Mouse (Mus musculus) lung, adult 2 months (tissue): Measurements from ENCODE around the gene Slc37a3.

Source experiments
- CTCF ChIP-seq: fragments of 200-500 bp; IDR thresholded peaks from 2 replicates; pipeline ENCODE4 v1.5.1; 2011; ENCODE audit warnings: mild to moderate bottlenecking, low read length, control low read depth; ENCODE audit not compliant: insufficient read depth
- POLR2A ChIP-seq: fragments of 200-500 bp; IDR thresholded peaks from 2 replicates; pipeline ENCODE4 v1.6.1; 2011; ENCODE audit warnings: low read depth, mild to moderate bottlenecking, control low read depth, low read length, borderline replicate concordance; ENCODE audit errors: extremely low read depth

DNA sequence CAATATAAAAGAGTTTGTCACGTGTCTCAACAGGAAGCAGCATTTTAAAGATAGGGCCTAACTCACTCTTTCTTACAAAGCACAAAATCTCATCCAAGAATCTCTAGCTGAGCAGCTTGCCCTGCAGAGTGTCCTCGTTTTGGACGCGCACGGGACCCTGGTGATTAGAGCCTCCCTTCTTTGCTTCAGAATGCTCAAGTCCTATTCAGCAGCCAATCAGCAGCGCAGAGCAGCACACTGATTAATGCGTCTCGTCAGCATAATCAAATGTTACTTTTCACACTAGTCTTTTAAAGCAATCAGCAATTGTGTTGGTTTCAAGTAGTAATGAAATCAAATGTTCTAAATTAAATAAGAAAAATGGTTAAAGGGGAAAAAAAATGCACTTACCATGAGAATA lies 39.1 kb downstream of the Slc37a3 start:
- TF ChIP-seq CTCF (no peak), POLR2A (no peak)
